Mouse (Mus musculus): ENCODE measurements around the gene Cenpb.

Cenpb gene

GRCm38 (mm10) chr2:131167984-131168383 lies 11.9 kb downstream of the Cenpb start:
- no peak for DNase-seq (ENCODE audit: low spot score in 2 of 2)

GRCm38 (mm10) chr2:131166172-131166571 lies 13.7 kb downstream of the Cenpb start:
- no peak for DNase-seq (ENCODE audit: low spot score in 2 of 2)

- no peak for DNase-seq (ENCODE audit: low spot score in 2 of 2)
Measured at GRCm38 (mm10) chr2:131163924-131164323, 15.9 kb downstream of the Cenpb start.

GRCm38 (mm10) chr2:131160671-131161111 lies 19.2 kb downstream of the Cenpb start:
- no peak for DNase-seq (ENCODE audit: low spot score in 2 of 2)

GRCm38 (mm10) chr2:131159938-131160581 lies 19.8 kb downstream of the Cenpb start, which contains the start of gene 1700037H04Rik:
Gene 1700037H04Rik, minus strand, starts transcription at chr2:131160081.
- DNase-seq (ENCODE audit: low spot score in 2 of 2): peak; percentile 90 to 95

GRCm38 (mm10) chr2:131159491-131159910 lies 20.4 kb downstream of the Cenpb start:
- DNase-seq (ENCODE audit: low spot score in 2 of 2): no peak

- no peak for DNase-seq (ENCODE audit: low spot score in 2 of 2)
Measured at GRCm38 (mm10) chr2:131156987-131157386, 22.9 kb downstream of the Cenpb start.

- DNase-seq (ENCODE audit: low spot score in 2 of 2): no peak
Measured at GRCm38 (mm10) chr2:131154036-131154435, 25.8 kb downstream of the Cenpb start.

- no peak for DNase-seq (ENCODE audit: low spot score in 2 of 2)
Measured at GRCm38 (mm10) chr2:131152166-131152730, 27.6 kb downstream of the Cenpb start.

- no peak for DNase-seq (ENCODE audit: low spot score in 2 of 2)
Measured at GRCm38 (mm10) chr2:131149254-131149578, 30.7 kb downstream of the Cenpb start.

GRCm38 (mm10) chr2:131148353-131149253 lies 31.3 kb downstream of the Cenpb start:
- DNase-seq (ENCODE audit: low spot score in 2 of 2): no peak

GRCm38 (mm10) chr2:131147043-131147365 lies 32.9 kb downstream of the Cenpb start:
- no peak for DNase-seq (ENCODE audit: low spot score in 2 of 2)

- no peak for DNase-seq (ENCODE audit: low spot score in 2 of 2)
Measured at GRCm38 (mm10) chr2:131146193-131147042, 33.4 kb downstream of the Cenpb start.

- DNase-seq (ENCODE audit: low spot score in 2 of 2): no peak
Measured at GRCm38 (mm10) chr2:131145536-131145935, 34.3 kb downstream of the Cenpb start.

GRCm38 (mm10) chr2:131145121-131145520 lies 34.7 kb downstream of the Cenpb start:
- no peak for DNase-seq (ENCODE audit: low spot score in 2 of 2)

- DNase-seq (ENCODE audit: low spot score in 2 of 2): no peak
Measured at GRCm38 (mm10) chr2:131143007-131143780, 36.7 kb downstream of the Cenpb start.

- peak; percentile 56 to 84 for DNase-seq (ENCODE audit: low spot score in 2 of 2)
Measured at GRCm38 (mm10) chr2:131142592-131142991, 37.3 kb downstream of the Cenpb start.

GRCm38 (mm10) chr2:131141336-131141986 lies 38.4 kb downstream of the Cenpb start:
- no peak for DNase-seq (ENCODE audit: low spot score in 2 of 2)

GRCm38 (mm10) chr2:131140533-131140905 lies 39.3 kb downstream of the Cenpb start:
- no peak for DNase-seq (ENCODE audit: low spot score in 2 of 2)

GRCm38 (mm10) chr2:131139886-131140532 lies 39.9 kb downstream of the Cenpb start:
- DNase-seq (ENCODE audit: low spot score in 2 of 2): no peak

Data from urinary bladder, postnatal 36 days (tissue).